In the genomic region with DNA sequence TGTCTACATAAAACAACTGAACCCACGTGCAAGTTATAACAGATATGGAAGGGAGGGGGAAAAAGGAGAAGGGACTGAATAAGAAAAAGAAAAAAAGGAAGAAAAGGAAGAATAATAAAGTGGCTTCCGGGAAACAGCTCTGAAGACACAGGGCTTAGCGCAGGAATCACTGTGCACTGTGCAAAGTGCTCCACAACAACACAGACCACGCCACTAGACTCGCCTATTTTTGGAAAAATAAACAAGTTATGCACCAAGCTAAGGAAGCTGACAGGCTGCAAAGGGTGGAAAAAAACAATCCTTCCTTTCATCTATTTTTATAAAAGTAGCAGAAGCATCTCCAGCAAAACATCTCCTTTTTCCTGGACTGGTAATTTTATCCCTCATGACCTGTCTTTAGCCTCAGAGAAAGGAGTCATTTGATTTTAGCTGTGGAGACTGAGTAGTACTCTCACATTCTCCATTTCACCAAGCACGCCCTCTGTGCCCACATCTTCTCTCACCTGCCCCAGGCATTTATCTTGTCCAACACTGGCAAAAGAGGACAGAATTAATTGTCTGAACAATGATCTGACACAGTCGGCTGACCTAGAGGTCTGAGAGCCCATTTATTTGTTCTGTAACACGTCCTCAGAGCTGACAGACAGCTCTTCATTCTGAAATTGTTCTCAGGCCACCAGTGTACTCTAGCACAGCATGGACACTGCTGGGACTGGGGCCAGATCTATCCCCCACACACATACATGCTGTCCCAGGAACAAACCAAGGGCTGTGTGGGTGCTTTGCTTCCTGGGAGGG, we compare ENCODE assay signal across 12 mouse cellular contexts.
A peak's percentile ranks its signal among the peaks of the same experiment; 100 is the strongest.
DNase-seq lines count a peak whose midpoint lies in the region; ATAC-seq lines count a peak whose summit lies in the region.
"Had no signal": no experiment of that assay in that cellular context is flagged by ENCODE, and none has a peak within 500 bp of the region (broad histone marks: within the 10 kb centered on the region; RNA-seq: fewer than 3 reads in every experiment).

No protein-coding gene starts in this region.

- H3K27me3 ChIP-seq in heart, embryonic 12.5 days (replicated peaks) = no peaks in the 10 kb centered on the region

- H3K36me3 ChIP-seq in heart, embryonic 12.5 days = no peaks in the 10 kb centered on the region

- no peak for DNase-seq in heart, adult 9 months (ENCODE audit: low spot score in 2 of 2)
- peak; percentile 3 to 12 for DNase-seq in right cerebral cortex, adult 2 months (ENCODE audit: low spot score in 2 of 2)
- DNase-seq in right cerebral cortex, postnatal 14 days = no peak
- peak; percentile 12 to 26 for DNase-seq in layer of hippocampus, postnatal 36 days
- DNase-seq in adrenal gland, adult 18-20 months (ENCODE audit: low spot score in 2 of 2) = no peak
- DNase-seq: embryo, embryonic 11 days; forebrain, postnatal 0 days; kidney, adult 8-10 months; liver; thymus, adult 18-20 months had no signal

- no peak overlapping the region for H3K4me3 ChIP-seq in heart, embryonic 12.5 days

- no peak overlapping the region for H3K4me2 ChIP-seq in heart, embryonic 12.5 days

- 38% methylated on average over 8 of the region's 8 CpGs for WGBS in heart, embryonic 12.5 days

- H3K9me3 ChIP-seq in heart, embryonic 12.5 days (replicated peaks) = 0 out of 2 replicates have a peak, but pooled peaks cover 3% of the 10 kb centered on the region

- ATAC-seq in heart, embryonic 12.5 days (ENCODE audit: insufficient number of reproducible peaks, low FRiP score) = peak; percentile 66; the same call in 1 of the 2 replicates
- no peak for ATAC-seq in megakaryocyte progenitor cell, adult 5-6 weeks (replicated peaks; ENCODE audit: poor library complexity)
- ATAC-seq: forebrain, postnatal 0 days had no signal

- H3K4me1 ChIP-seq in heart, embryonic 12.5 days (replicated peaks) = peaks cover 21% of the 10 kb centered on the region

- peak overlapping the region; percentile 48 for H3K27ac ChIP-seq in heart, embryonic 12.5 days (ENCODE audit: poor library complexity, severe bottlenecking)

- no peak overlapping the region for H3K9ac ChIP-seq in heart, embryonic 12.5 days
- H3K9ac ChIP-seq: forebrain, postnatal 0 days had no signal

Comparison
In these comparisons a context has a peak if more than half of its experiments do, and no peak if none do; other contexts are left out.
1. DNase-seq: peak in right cerebral cortex, adult 2 months (2 of 2) and layer of hippocampus, postnatal 36 days (2 of 2); none in heart, adult 9 months (0 of 2), right cerebral cortex, postnatal 14 days (single experiment) and adrenal gland, adult 18-20 months (0 of 2).